In the genomic region with DNA sequence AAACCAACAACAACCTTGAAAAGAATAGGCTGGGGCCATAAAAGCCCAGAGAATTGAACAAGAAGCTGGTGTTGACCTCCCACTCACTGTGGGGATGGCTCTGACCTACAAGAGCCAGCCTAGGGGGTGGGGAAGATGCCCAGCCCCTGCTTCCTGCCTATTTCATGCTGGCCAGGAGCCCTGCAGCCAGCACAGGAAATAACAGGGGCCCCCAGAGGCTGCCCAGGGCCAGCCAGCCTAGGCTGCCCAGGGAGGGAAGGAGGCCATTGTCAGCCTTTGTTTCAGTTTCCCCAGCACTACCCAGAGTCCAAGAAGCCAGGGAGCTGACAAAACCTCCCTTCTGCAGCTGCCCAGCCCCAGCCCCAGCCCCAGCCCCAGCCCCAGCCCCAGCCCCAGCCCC, we compare ENCODE assay signal across 8 mouse cellular contexts.
DNase-seq lines count a peak whose midpoint lies in the region; ATAC-seq lines count a peak whose summit lies in the region.

No protein-coding gene starts in this region.

- no peak overlapping the region for H3K4me2 ChIP-seq in lung, embryonic 15.5 days

- no peak overlapping the region for H3K9ac ChIP-seq in lung, embryonic 15.5 days

- H3K4me1 ChIP-seq in hindbrain, embryonic 10.5 days (replicated peaks), result peaks cover 96% of the 10 kb centered on the region
- peaks cover 38% of the 10 kb centered on the region for H3K4me1 ChIP-seq in lung, embryonic 15.5 days

- H3K27ac ChIP-seq in hindbrain, embryonic 10.5 days, result peak overlapping the region; percentile 87
- H3K27ac ChIP-seq in lung, embryonic 15.5 days, result peak overlapping the region; percentile 66

- H3K4me3 ChIP-seq in hindbrain, embryonic 10.5 days, result no peak overlapping the region
- no peak overlapping the region for H3K4me3 ChIP-seq in lung, embryonic 15.5 days

- peak; percentile 24 for DNase-seq in 3T3-L1 (ENCODE audit: low read depth, low spot score)
- DNase-seq in adrenal gland, postnatal 25 days, result peak; percentile 13
- DNase-seq in hindbrain, embryonic 10.5 days (ENCODE audit: low spot score), result peak; percentile 35
- DNase-seq in layer of hippocampus, adult 11-12 months (ENCODE audit: low spot score), result no peak
- no peak for DNase-seq in cerebellum, postnatal 14 days
- DNase-seq in gastrocnemius, postnatal 10 days, result no peak
- DNase-seq in right cerebral cortex, adult 2 months (ENCODE audit: low spot score in 2 of 2), result no peak

- no peaks in the 10 kb centered on the region for H3K27me3 ChIP-seq in hindbrain, embryonic 10.5 days (ENCODE audit: insufficient read depth, poor library complexity, severe bottlenecking)
- no peaks in the 10 kb centered on the region for H3K27me3 ChIP-seq in lung, embryonic 15.5 days

- H3K36me3 ChIP-seq in hindbrain, embryonic 10.5 days, result peaks cover 16% of the 10 kb centered on the region; the same call in 1 of the 2 replicates
- no peaks in the 10 kb centered on the region for H3K36me3 ChIP-seq in lung, embryonic 15.5 days

- 0 out of 2 replicates have a peak, but pooled peaks have one; percentile 25 for ATAC-seq in lung, embryonic 15.5 days (ENCODE audit: borderline replicate concordance, extremely low read depth, low FRiP score, low TSS enrichment)

- H3K9me3 ChIP-seq in hindbrain, embryonic 10.5 days, result no peaks in the 10 kb centered on the region
- no peaks in the 10 kb centered on the region for H3K9me3 ChIP-seq in lung, embryonic 15.5 days

Comparison
In these comparisons a context has a peak if more than half of its experiments do, and no peak if none do; other contexts are left out.
1. DNase-seq: peak in 3T3-L1 (single experiment), adrenal gland, postnatal 25 days (single experiment) and hindbrain, embryonic 10.5 days (single experiment); none in layer of hippocampus, adult 11-12 months (single experiment), cerebellum, postnatal 14 days (0 of 2), gastrocnemius, postnatal 10 days (single experiment) and right cerebral cortex, adult 2 months (0 of 2).